Mouse (Mus musculus) liver, adult 2 months (tissue): ENCODE data around the gene Gjb5. TPM values are rescaled to one million over a fixed set of nuclear protein-coding genes. Genes with fewer than 3 reads are reported as not detected.

Experiments
- DNase-seq: peaks from one replicate; pipeline ENCODE4 v3.0.0-alpha.2; 2011; ENCODE audit warnings: low read depth, low spot score; ENCODE audit errors: extremely low read depth
- H3K27ac ChIP-seq: fragments of 200-500 bp; replicated peaks from 2 replicates; pipeline ENCODE4 v1.5.1; 2012; ENCODE audit warnings: low read depth, mild to moderate bottlenecking, control low read depth, inconsistent platforms, low read length; ENCODE audit not compliant: insufficient read depth
- H3K27me3 ChIP-seq: fragments of 200-500 bp; 2 replicates; pipeline ENCODE4 v1.6.1; 2012; ENCODE audit warnings: mild to moderate bottlenecking, moderate library complexity, low read length, inconsistent platforms; ENCODE audit not compliant: control insufficient read depth, insufficient read depth
- H3K36me3 ChIP-seq: fragments of 200-500 bp; 2 replicates; pipeline ENCODE4 v1.6.1; 2012; ENCODE audit warnings: low read length, inconsistent platforms; ENCODE audit not compliant: control insufficient read depth, insufficient read depth
- H3K4me1 ChIP-seq: fragments of 200-500 bp; 2 replicates; pipeline ENCODE4 v1.6.1; 2011; ENCODE audit warnings: low read length; ENCODE audit not compliant: control insufficient read depth, insufficient read depth
- H3K4me3 ChIP-seq: fragments of 200-500 bp; 2 replicates; pipeline ENCODE4 v1.5.1; 2011; ENCODE audit warnings: low read depth, mild to moderate bottlenecking, control low read depth, low read length, moderate library complexity; ENCODE audit not compliant: insufficient read depth
- H3K79me2 ChIP-seq: fragments of 200-500 bp; 2 replicates; pipeline ENCODE4 v1.6.1; 2012; ENCODE audit warnings: inconsistent platforms, mild to moderate bottlenecking, low read length, moderate library complexity; ENCODE audit not compliant: control insufficient read depth, insufficient read depth
- H3K9ac ChIP-seq: fragments of 200-500 bp; 2 replicates; pipeline ENCODE4 v1.6.1; 2012; ENCODE audit warnings: low read depth, mild to moderate bottlenecking, control low read depth, inconsistent platforms, low read length
- CTCF ChIP-seq: fragments of 200-500 bp; IDR thresholded peaks from 2 replicates; pipeline ENCODE4 v1.5.1; 2011; ENCODE audit warnings: low read depth, low read length, control low read depth
- POLR2A ChIP-seq: fragments of 200-500 bp; IDR thresholded peaks from 2 replicates; pipeline ENCODE4 v1.6.1; 2011; ENCODE audit warnings: low read length, control low read depth; ENCODE audit not compliant: insufficient read depth; ENCODE audit errors: extremely low read depth
- WGBS: fragments of 180-500 bp; shearing (Covaris S2); methylation state at CpG from one replicate; pipeline ENCODE4 v1.1.7; 2018; 5-methylcytosine and 5-hydroxymethylcytosine counted together
- polyA plus RNA-seq: library from polyadenylated mRNA; depleted of rRNA; stranded (reverse); fragments of >200 nt; gene quantifications from 2 replicates; pipeline ENCODE4 v1.2.3, GENCODE M21; 2012
- total RNA-seq: library from RNA; depleted of rRNA; stranded (reverse); fragments of >200 nt; gene quantifications from 2 replicates; pipeline ENCODE4 v1.2.3, GENCODE M21; 2014

The Gjb5 gene
- total and polyA plus RNA-seq, 2 experiments, result not detected

GRCm38 (mm10) chr4:127329751-127330150 lies 28.2 kb downstream of the Gjb5 start:
- Histone ChIP-seq H3K36me3 (no peaks in the 10 kb centered on the region), H3K79me2 (no peaks in the 10 kb centered on the region), H3K4me3 (no peak overlapping the region), H3K27ac (no peak overlapping the region), H3K27me3 (peaks cover 2% of the 10 kb centered on the region; the same call in 1 of the 2 replicates), H3K4me1 (no peaks in the 10 kb centered on the region), H3K9ac (no peak overlapping the region)
- TF ChIP-seq CTCF (no peak), POLR2A (no peak)
- DNase-seq, result no peak
- 4% methylated on average over 13 of the region's 13 CpGs for WGBS

GRCm38 (mm10) chr4:127329046-127329445 lies 28.9 kb downstream of the Gjb5 start:
- no peak for DNase-seq
- H3K27ac ChIP-seq, result no peak overlapping the region
- peaks cover 2% of the 10 kb centered on the region; the same call in 1 of the 2 replicates for H3K27me3 ChIP-seq
- 27% methylated on average over 3 of the region's 3 CpGs for WGBS
- no peak overlapping the region for H3K9ac ChIP-seq
- H3K36me3 ChIP-seq, result no peaks in the 10 kb centered on the region
- no peak overlapping the region for H3K4me3 ChIP-seq
- H3K79me2 ChIP-seq, result no peaks in the 10 kb centered on the region
- no peak for TF ChIP-seq POLR2A
- no peak for TF ChIP-seq CTCF
- no peaks in the 10 kb centered on the region for H3K4me1 ChIP-seq

GRCm38 (mm10) chr4:127328378-127328777 lies 29.6 kb downstream of the Gjb5 start:
- Histone ChIP-seq H3K4me1 (no peaks in the 10 kb centered on the region), H3K27me3 (peaks cover 2% of the 10 kb centered on the region; the same call in 1 of the 2 replicates), H3K27ac (no peak overlapping the region), H3K79me2 (no peaks in the 10 kb centered on the region), H3K36me3 (no peaks in the 10 kb centered on the region), H3K4me3 (no peak overlapping the region), H3K9ac (no peak overlapping the region)
- TF ChIP-seq CTCF, result no peak
- TF ChIP-seq POLR2A, result no peak
- 37% methylated on average over 7 of the region's 7 CpGs for WGBS
- DNase-seq, result no peak

GRCm38 (mm10) chr4:127327749-127328148 lies 30.2 kb downstream of the Gjb5 start:
- no peak for DNase-seq
- TF ChIP-seq POLR2A (no peak), CTCF (no peak)
- Histone ChIP-seq H3K27ac (no peak overlapping the region), H3K27me3 (peaks cover 2% of the 10 kb centered on the region; the same call in 1 of the 2 replicates), H3K4me1 (no peaks in the 10 kb centered on the region), H3K36me3 (no peaks in the 10 kb centered on the region), H3K4me3 (no peak overlapping the region), H3K79me2 (no peaks in the 10 kb centered on the region), H3K9ac (no peak overlapping the region)
- WGBS, result 54% methylated on average over 6 of the region's 6 CpGs

- Histone ChIP-seq H3K9ac (no peak overlapping the region), H3K79me2 (no peaks in the 10 kb centered on the region), H3K4me1 (no peaks in the 10 kb centered on the region), H3K36me3 (no peaks in the 10 kb centered on the region), H3K4me3 (no peak overlapping the region), H3K27me3 (peaks cover 2% of the 10 kb centered on the region; the same call in 1 of the 2 replicates), H3K27ac (no peak overlapping the region)
- no peak for DNase-seq
- TF ChIP-seq POLR2A, result no peak
- no peak for TF ChIP-seq CTCF
- 31% methylated on average over 7 of the region's 7 CpGs for WGBS
These were observed 30.7 kb downstream of the Gjb5 start for GRCm38 (mm10) chr4:127327258-127327657.

GRCm38 (mm10) chr4:127325276-127325675 lies 32.7 kb downstream of the Gjb5 start:
- DNase-seq, result no peak
- no peaks in the 10 kb centered on the region for H3K79me2 ChIP-seq
- WGBS, result 78% methylated on average over 5 of the region's 5 CpGs

More at GRCm38 (mm10) chr4:127325276-127325675, 32.7 kb downstream of the Gjb5 start:
- H3K27me3 ChIP-seq, result 0 out of 2 replicates have a peak, but pooled peaks cover under 1% of the 10 kb centered on the region
- TF ChIP-seq CTCF (no peak), POLR2A (no peak)
- no peak overlapping the region for H3K4me3 ChIP-seq
- no peaks in the 10 kb centered on the region for H3K36me3 ChIP-seq
- no peaks in the 10 kb centered on the region for H3K4me1 ChIP-seq
- no peak overlapping the region for H3K27ac ChIP-seq
- H3K9ac ChIP-seq, result no peak overlapping the region
